Mouse (Mus musculus) yolk sac, embryonic 10.5 days (tissue): ENCODE measurements at regions not wholly inside any gene's neighbourhood (a gene's known extent, or its start where the extent isn't known, plus 50 kb on each side); places are given as distances from the start of the nearest gene placed in this dataset.
A peak's percentile ranks its signal among the peaks of the same experiment; 100 is the strongest.

Experiments
- DNase-seq: peaks from one replicate; pipeline ENCODE4 v3.0.0-alpha.2; 2017; ENCODE audit warnings: low spot score

GRCm38 (mm10) chr7:75923951-75924467 is 75.9 kb downstream of the Klhl25 start:
- no peak for DNase-seq

- no peak for DNase-seq
These were observed 79.4 kb downstream of the Klhl25 start for GRCm38 (mm10) chr7:75927537-75927936.

- DNase-seq = no peak
These were observed 95.7 kb downstream of the Klhl25 start for GRCm38 (mm10) chr7:75943844-75944243.

GRCm38 (mm10) chr7:75955671-75956070 is 107.6 kb downstream of the Klhl25 start:
- no peak for DNase-seq

- no peak for DNase-seq
These were observed 109.3 kb downstream of the Klhl25 start for GRCm38 (mm10) chr7:75957366-75957765.

- DNase-seq = no peak
These were observed 112.0 kb downstream of the Klhl25 start for GRCm38 (mm10) chr7:75959903-75960620.

- no peak for DNase-seq
These were observed 120.1 kb downstream of the Klhl25 start for GRCm38 (mm10) chr7:75968177-75968576.

- DNase-seq = no peak
These were observed 122.8 kb downstream of the Klhl25 start for GRCm38 (mm10) chr7:75970914-75971313.

- no peak for DNase-seq
These were observed 123.6 kb downstream of the Klhl25 start for GRCm38 (mm10) chr7:75971706-75972105.

- no peak for DNase-seq
These were observed 133.4 kb downstream of the Klhl25 start for GRCm38 (mm10) chr7:75981560-75981959.

GRCm38 (mm10) chr7:75983029-75983808 is 135.1 kb downstream of the Klhl25 start:
- peak; percentile 2 for DNase-seq

GRCm38 (mm10) chr7:75983809-75984171 is 135.7 kb downstream of the Klhl25 start:
- no peak for DNase-seq

GRCm38 (mm10) chr7:75998853-75999252 is 150.7 kb downstream of the Klhl25 start:
- no peak for DNase-seq

- no peak for DNase-seq
These were observed 151.3 kb downstream of the Klhl25 start for GRCm38 (mm10) chr7:75999324-75999907.

GRCm38 (mm10) chr7:76001012-76001411 is 152.9 kb downstream of the Klhl25 start:
- DNase-seq = no peak

GRCm38 (mm10) chr7:76008226-76008625 is 160.1 kb downstream of the Klhl25 start:
- DNase-seq = no peak

GRCm38 (mm10) chr7:76047743-76048142 is 181.9 kb upstream of the Agbl1 start:
- no peak for DNase-seq

- DNase-seq = no peak
These were observed 180.3 kb upstream of the Agbl1 start for GRCm38 (mm10) chr7:76049342-76049741.

- DNase-seq = no peak
These were observed 175.8 kb upstream of the Agbl1 start for GRCm38 (mm10) chr7:76053843-76054242.

- DNase-seq = no peak
These were observed 130.5 kb upstream of the Agbl1 start for GRCm38 (mm10) chr7:76099149-76099548.

GRCm38 (mm10) chr7:76121242-76121844 is 108.3 kb upstream of the Agbl1 start:
- DNase-seq = no peak

- no peak for DNase-seq
These were observed 102.0 kb upstream of the Agbl1 start for GRCm38 (mm10) chr7:76127641-76128111.
